Mouse (Mus musculus) spleen, adult 2 months (tissue): ENCODE results near the gene Flywch1. TPM values are rescaled to one million over a fixed set of nuclear protein-coding genes. Genes with fewer than 3 reads are reported as not detected.

Experiments used
- DNase-seq, 2 experiments: peaks; one replicate each; pipeline versions ENCODE4 v3.0.0 to v3.0.0-alpha.2; 2012 to 2021; ENCODE audit warnings: low spot score in 2 of 2, low read depth in 1 of 2
- H3K27ac ChIP-seq: fragments of 200-500 bp; 2 replicates; pipeline ENCODE4 v1.5.1; 2012; ENCODE audit warnings: low read length, inconsistent platforms; ENCODE audit not compliant: insufficient read depth
- H3K27me3 ChIP-seq: fragments of 200-500 bp; 2 replicates; pipeline ENCODE4 v1.6.1; 2012; ENCODE audit warnings: mild to moderate bottlenecking, moderate library complexity, low read length, inconsistent platforms; ENCODE audit not compliant: control insufficient read depth, insufficient read depth
- H3K36me3 ChIP-seq: fragments of 200-500 bp; 2 replicates; pipeline ENCODE4 v1.6.1; 2012; ENCODE audit warnings: mild to moderate bottlenecking, low read length, inconsistent platforms; ENCODE audit not compliant: control insufficient read depth, insufficient read depth
- H3K4me1 ChIP-seq: fragments of 200-500 bp; 2 replicates; pipeline ENCODE4 v1.6.1; 2011; ENCODE audit warnings: inconsistent platforms; ENCODE audit not compliant: control insufficient read depth, insufficient read depth, insufficient read length
- H3K4me3 ChIP-seq: fragments of 200-500 bp; 2 replicates; pipeline ENCODE4 v1.5.1; 2011; ENCODE audit warnings: mild to moderate bottlenecking, inconsistent platforms; ENCODE audit not compliant: insufficient read depth, insufficient read length; ENCODE audit errors: extremely low read depth
- CTCF ChIP-seq: fragments of 200-500 bp; IDR thresholded peaks from 2 replicates; pipeline ENCODE4 v1.5.1; 2011; ENCODE audit warnings: mild to moderate bottlenecking, inconsistent platforms; ENCODE audit not compliant: insufficient read depth, insufficient read length, insufficient replicate concordance; ENCODE audit errors: extremely low read depth
- POLR2A ChIP-seq: fragments of 200-500 bp; IDR thresholded peaks from 2 replicates; pipeline ENCODE4 v1.6.1; 2011; ENCODE audit warnings: low read depth, low read length, inconsistent platforms
- WGBS: fragments of 180-500 bp; shearing (Covaris S2); methylation state at CpG from one replicate; pipeline ENCODE4 v1.1.7; 2018; 5-methylcytosine and 5-hydroxymethylcytosine counted together
- polyA plus RNA-seq: library from polyadenylated mRNA; depleted of rRNA; stranded (reverse); fragments of >200 nt; gene quantifications from 2 replicates; pipeline ENCODE4 v1.2.3, GENCODE M21; 2012

Gene Flywch1
- polyA plus RNA-seq, 1 experiment: 17.4 TPM

- 13% methylated on average over 10 of the region's 10 CpGs for WGBS
- TF ChIP-seq CTCF (peak; percentile 21; the same call in 1 of the 2 replicates), POLR2A (no peak)
- H3K4me1 ChIP-seq: peaks cover 11% of the 10 kb centered on the region; the same call in 1 of the 2 replicates
- peaks cover 12% of the 10 kb centered on the region; the same call in 1 of the 2 replicates for H3K27me3 ChIP-seq
- H3K36me3 ChIP-seq: no peaks in the 10 kb centered on the region; the same call in 1 of the 2 replicates
- no peak overlapping the region for H3K27ac ChIP-seq
- peak overlapping the region; percentile 45 for H3K4me3 ChIP-seq
- peak; percentile 55 to 58 for DNase-seq
Measured at GRCm38 (mm10) chr17:23748631-23749391, 22.6 kb downstream of the Flywch1 start.

- WGBS: 18% methylated on average over 6 of the region's 6 CpGs
Measured at GRCm38 (mm10) chr17:23748026-23748425, 23.4 kb downstream of the Flywch1 start.

GRCm38 (mm10) chr17:23747471-23747870, 23.9 kb downstream of the Flywch1 start:
- TF ChIP-seq CTCF (no peak), POLR2A (no peak)
- Histone ChIP-seq H3K27me3 (peaks cover 12% of the 10 kb centered on the region; the same call in 1 of the 2 replicates), H3K4me3 (no peak overlapping the region), H3K36me3 (no peaks in the 10 kb centered on the region), H3K4me1 (peaks cover 13% of the 10 kb centered on the region), H3K27ac (no peak overlapping the region)
- WGBS: 81% methylated on average over 3 of the region's 3 CpGs
- DNase-seq: no peak

More at GRCm38 (mm10) chr17:23748026-23748425, 23.4 kb downstream of the Flywch1 start:
- Histone ChIP-seq H3K4me3 (no peak overlapping the region), H3K27me3 (peaks cover 12% of the 10 kb centered on the region; the same call in 1 of the 2 replicates), H3K36me3 (no peaks in the 10 kb centered on the region), H3K27ac (no peak overlapping the region), H3K4me1 (peaks cover 11% of the 10 kb centered on the region; the same call in 1 of the 2 replicates)
- TF ChIP-seq POLR2A: no peak
- TF ChIP-seq CTCF: no peak
- peak; percentile 66 to 67 for DNase-seq

GRCm38 (mm10) chr17:23746767-23747166, 24.6 kb downstream of the Flywch1 start:
- Histone ChIP-seq H3K4me3 (no peak overlapping the region), H3K27me3 (peaks cover 19% of the 10 kb centered on the region), H3K36me3 (no peaks in the 10 kb centered on the region), H3K27ac (no peak overlapping the region; the same call in 1 of the 2 replicates), H3K4me1 (peaks cover 19% of the 10 kb centered on the region)
- TF ChIP-seq CTCF: no peak
- no peak for TF ChIP-seq POLR2A
- no peak for DNase-seq
- 61% methylated on average over 3 of the region's 3 CpGs for WGBS

GRCm38 (mm10) chr17:23746311-23746710, 25.1 kb downstream of the Flywch1 start:
- DNase-seq: no peak
- 51% methylated on average over 12 of the region's 12 CpGs for WGBS
- Histone ChIP-seq H3K27ac (no peak overlapping the region), H3K4me3 (no peak overlapping the region), H3K27me3 (peaks cover 21% of the 10 kb centered on the region), H3K4me1 (peaks cover 19% of the 10 kb centered on the region), H3K36me3 (no peaks in the 10 kb centered on the region)
- TF ChIP-seq POLR2A: no peak

GRCm38 (mm10) chr17:23745301-23746251, 25.8 kb downstream of the Flywch1 start, which contains the start of gene Kremen2:
Gene Kremen2, minus strand, starts transcription at chr17:23745833.
- Histone ChIP-seq H3K4me3 (no peak within 1 kb of the TSS; the same call in 1 of the 2 replicates), H3K27ac (no peak within 1 kb of the TSS), H3K4me1 (peaks cover 23% of the 10 kb centered on the region), H3K36me3 (no peaks in the 10 kb centered on the region), H3K27me3 (peaks cover 21% of the 10 kb centered on the region)
- 6% methylated on average over 44 of the region's 45 CpGs for WGBS
- no peak for DNase-seq
- TF ChIP-seq POLR2A (no peak), CTCF (no peak)
